Mouse (Mus musculus) leukemia stem cell, adult 10-12 weeks (primary cell): Measurements from ENCODE around the gene Boll. TPM values are rescaled to one million over a fixed set of nuclear protein-coding genes. Genes with fewer than 3 reads are reported as not detected.

Experiments used
- polyA plus RNA-seq: library from polyadenylated mRNA; stranded (reverse); fragments of >175 nt; gene quantifications from 2 replicates; pipeline ENCODE4 v1.2.3, GENCODE M21; 2012; ENCODE audit warnings: low replicate concordance

Boll gene
- polyA plus RNA-seq: 0.81 TPM in 1 of 2 replicates, not detected in the other

DNA sequence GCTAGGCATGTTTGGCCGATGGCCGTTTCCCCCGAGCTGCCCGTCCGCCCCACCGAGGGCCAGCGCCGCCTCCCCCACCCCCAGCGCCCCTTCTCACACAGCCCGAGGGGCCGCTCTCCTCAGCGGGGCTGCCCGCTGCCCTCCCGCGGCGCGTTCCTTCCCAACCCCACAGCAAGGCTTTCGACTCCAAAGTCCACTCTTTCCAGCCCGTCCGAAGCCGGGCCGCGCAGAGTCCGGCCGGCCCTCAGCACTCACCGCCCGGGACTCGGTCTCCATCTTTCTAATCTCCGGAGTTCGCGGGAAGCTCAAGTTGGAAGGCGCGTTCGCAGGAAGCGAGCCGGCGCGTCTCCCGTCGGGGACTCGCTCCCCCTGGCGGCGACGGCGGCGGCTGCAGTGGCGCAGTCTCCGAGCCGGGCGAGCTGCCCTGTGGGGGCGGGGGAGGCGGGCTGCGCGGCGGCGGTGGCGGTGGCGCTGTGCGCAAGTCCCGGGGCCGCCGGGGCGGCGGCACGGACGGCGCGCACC, at the start of gene Boll:
Gene Boll (minus strand): TSS at position 426 of the 522 bp plus-strand sequence.

GRCm38 (mm10) chr1:55405272-55406022, 42.2 kb upstream of the Boll start, which contains the start of gene Plcl1:
Gene Plcl1, plus strand, starts transcription at chr1:55405921.

GRCm38 (mm10) chr1:55236890-55237642, 126.2 kb downstream of the Boll start, which contains the start of gene Mars2:
Gene Mars2, plus strand, starts transcription at chr1:55237177.

DNA sequence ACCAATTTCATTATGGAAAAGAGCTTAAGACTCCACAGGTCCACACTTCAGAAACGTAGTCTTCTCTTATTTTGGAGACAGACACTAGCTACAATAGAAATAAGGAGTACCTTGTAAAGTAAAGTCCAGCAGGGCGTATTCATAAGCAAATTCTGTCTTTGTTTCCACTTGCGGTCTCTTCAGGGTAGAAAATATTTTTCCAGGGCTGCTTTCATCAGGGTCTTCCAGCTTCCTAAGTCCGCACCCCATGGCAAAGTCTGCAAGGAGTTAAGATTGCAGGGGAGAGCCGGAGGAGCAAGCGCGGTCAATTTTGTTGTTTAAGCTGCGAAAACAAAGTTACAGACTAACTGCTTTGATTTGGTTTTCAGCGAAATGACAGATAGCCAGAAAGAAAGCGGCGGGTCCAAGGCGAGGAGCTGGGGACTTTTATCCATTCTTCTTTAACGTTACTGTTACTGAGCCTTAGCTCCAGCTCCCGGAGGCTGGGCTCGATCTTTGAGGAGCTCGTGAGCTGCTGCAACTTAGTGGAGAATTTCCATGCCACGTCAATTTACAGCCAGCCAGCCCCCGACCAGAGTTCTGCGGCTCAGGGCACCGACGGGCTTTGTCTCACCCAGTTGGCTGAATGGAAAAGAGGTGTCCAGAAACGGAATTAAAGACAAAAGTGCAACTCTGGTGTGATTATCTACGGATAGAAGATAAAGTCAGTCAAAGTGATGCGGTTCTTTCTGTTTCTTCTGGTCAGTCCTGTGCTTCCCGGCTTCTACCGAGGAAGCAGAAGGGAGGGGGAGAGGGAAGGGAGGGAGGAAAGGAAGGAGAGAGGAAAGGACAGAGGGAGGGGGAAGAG, 137.0 kb downstream of the Boll start, which contains the start of gene Rftn2:
Gene Rftn2 (minus strand): TSS at position 772 of the 847 bp plus-strand sequence.

Other genes starting within 250 kb of the Boll start
- 0.65 and 2.4 TPM in 2 replicates for gene Mob4, start 232.2 kb downstream of the Boll start, polyA plus RNA-seq
- gene Rftn2, start 136.7 kb downstream of the Boll start, polyA plus RNA-seq: 0.24 and 0.28 TPM in 2 replicates
- gene Mars2, start 126.3 kb downstream of the Boll start, polyA plus RNA-seq: 5.0 and 7.0 TPM in 2 replicates
- gene Plcl1, start 42.5 kb upstream of the Boll start, polyA plus RNA-seq: 0.39 and 0.56 TPM in 2 replicates